Mouse (Mus musculus): ENCODE results near the gene Ubap1l.

- TF ChIP-seq POLR2A (IDR thresholded peaks at IDR 0.05; ENCODE audit: borderline replicate concordance, low read depth, low read length) (no peak), CTCF (IDR thresholded peaks at IDR 0.05; ENCODE audit: low read depth, low read length) (no peak)
Measured at GRCm38 (mm10) chr9:65404331-65405183, 43.7 kb downstream of the Ubap1l start.
